Mouse (Mus musculus): ENCODE measurements at regions not wholly inside any gene's neighbourhood (a gene's known extent, or its start where the extent isn't known, plus 50 kb on each side); places are given as distances from the start of the nearest gene placed in this dataset.
A peak's percentile ranks its signal among the peaks of the same experiment; 100 is the strongest.

- DNase-seq (ENCODE audit: low spot score in 2 of 2) = no peak
These were observed 229.7 kb downstream of the Cdh26 start for GRCm38 (mm10) chr2:178660071-178660470.

- DNase-seq (ENCODE audit: low spot score in 2 of 2) = no peak
These were observed 232.1 kb downstream of the Cdh26 start for GRCm38 (mm10) chr2:178662396-178662795.

- DNase-seq (ENCODE audit: low spot score in 2 of 2) = peak in 1 of 2 experiments; percentile 20
These were observed 234.6 kb downstream of the Cdh26 start for GRCm38 (mm10) chr2:178664977-178665376.

GRCm38 (mm10) chr2:178668451-178668850, 238.1 kb downstream of the Cdh26 start:
- DNase-seq (ENCODE audit: low spot score in 2 of 2) = no peak

GRCm38 (mm10) chr2:178670952-178671351, 240.6 kb downstream of the Cdh26 start:
- DNase-seq (ENCODE audit: low spot score in 2 of 2) = no peak

GRCm38 (mm10) chr2:178673621-178674020, 243.3 kb downstream of the Cdh26 start:
- no peak for DNase-seq (ENCODE audit: low spot score in 2 of 2)

GRCm38 (mm10) chr2:178674621-178675020, 244.3 kb downstream of the Cdh26 start:
- DNase-seq (ENCODE audit: low spot score in 2 of 2) = no peak

DNA sequence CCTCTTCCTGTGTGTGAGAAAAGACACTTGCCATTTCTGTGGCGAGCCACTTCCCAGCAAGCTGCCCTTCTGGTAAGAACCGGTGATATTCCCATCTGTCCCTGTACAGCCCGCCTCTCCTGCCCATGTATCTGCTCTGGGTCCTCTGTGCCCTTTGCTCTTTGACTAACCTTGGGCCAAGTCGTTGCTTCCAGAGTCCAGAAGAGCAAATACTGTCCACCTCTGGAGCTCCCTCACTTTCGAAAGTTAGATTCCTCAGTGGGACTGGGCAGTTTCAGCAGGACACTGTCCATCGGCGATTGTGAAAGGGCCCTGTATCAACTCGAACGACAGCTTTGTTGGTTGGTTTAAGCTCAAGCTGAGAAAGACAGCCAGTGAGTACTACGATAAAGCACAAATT, 246.6 kb downstream of the Cdh26 start:
- DNase-seq (ENCODE audit: low spot score in 2 of 2) = no peak

GRCm38 (mm10) chr2:178680368-178680767, 250.0 kb downstream of the Cdh26 start:
- no peak for DNase-seq (ENCODE audit: low spot score in 2 of 2)

DNA sequence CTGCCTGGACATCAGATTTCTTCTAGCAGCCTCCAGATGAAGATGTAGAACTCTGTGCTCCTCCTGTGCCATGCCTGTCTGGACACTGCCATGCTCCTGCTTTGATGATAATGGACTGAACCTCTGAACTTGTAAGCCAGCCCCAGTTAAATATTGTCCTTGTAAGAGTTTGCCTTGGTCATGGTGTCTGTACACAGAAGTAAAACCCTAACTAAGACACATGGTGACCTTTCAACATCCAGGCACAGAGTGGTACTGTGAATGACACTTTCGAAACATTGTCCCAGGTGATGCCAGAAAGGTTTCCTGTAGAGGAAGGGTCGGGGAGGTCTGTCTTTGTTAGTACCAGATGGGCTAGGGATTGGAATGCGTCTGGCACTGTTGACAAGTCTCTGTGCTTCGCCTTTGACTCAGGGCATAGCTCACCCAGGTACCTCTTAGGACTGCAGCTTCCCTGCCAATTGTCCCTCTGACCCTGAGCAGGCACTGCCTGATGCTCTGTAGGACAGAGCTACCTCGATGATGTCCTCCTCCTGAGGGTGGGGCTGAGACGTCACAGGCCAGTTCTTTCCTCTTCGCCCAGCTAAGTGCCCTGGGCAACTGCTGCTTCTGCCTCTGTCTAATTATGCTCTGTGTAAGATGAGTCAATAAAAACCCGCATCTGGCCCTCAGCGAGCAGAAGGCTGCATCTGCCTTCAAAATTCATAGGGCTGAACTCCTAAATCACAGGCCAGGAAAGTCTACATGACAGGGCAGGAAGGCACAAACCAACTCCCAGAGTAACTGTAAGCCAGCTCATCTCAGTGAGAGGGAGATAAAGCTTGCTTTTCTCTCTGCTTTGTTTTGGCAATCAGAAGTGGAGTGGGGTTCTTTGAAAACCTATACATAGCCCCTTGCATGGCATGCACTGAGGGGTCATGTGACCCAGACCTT, 254.0 kb downstream of the Cdh26 start:
- DNase-seq (ENCODE audit: low spot score in 2 of 2) = no peak

DNA sequence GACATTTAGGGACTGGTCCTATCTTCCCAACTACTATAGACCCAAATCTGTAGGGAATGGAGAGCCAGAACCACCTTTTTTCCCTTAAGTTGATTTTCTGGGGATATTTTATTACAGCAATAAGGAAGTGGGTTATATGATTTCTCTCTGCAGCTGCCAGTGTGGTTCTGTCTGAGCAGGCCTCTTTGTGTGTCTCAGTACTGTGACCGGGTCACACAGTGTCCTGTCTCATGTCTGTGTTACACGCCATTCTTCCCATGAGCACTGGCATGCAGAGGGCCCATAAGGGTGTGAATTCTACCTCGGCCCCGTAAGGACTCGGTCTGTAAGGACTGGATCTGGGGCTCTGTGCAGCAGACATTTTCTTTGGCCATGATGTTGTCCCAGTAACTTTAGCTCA, 254.9 kb downstream of the Cdh26 start:
- DNase-seq (ENCODE audit: low spot score in 2 of 2) = no peak

DNA sequence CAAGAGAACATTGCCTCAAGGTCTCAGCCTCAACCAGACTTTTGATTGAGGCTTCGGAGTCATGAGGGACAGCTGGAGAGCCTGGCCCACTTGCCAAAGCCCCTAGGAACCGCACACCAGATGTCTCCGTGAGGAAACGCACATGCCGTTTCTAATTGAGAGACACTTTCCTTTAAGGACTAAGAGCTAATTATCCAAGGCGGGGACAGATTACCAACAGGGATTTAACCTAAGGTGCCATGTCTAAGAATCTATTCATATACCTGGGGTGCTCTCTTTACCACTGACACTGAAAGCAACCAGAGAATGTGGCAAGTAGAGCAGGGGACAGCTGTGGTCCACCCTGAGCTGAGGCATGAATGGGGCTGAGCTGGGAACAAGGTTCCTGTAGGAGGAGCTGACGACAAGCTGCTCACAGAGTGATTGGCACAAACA, 255.9 kb downstream of the Cdh26 start:
- DNase-seq (ENCODE audit: low spot score in 2 of 2) = no peak

DNA sequence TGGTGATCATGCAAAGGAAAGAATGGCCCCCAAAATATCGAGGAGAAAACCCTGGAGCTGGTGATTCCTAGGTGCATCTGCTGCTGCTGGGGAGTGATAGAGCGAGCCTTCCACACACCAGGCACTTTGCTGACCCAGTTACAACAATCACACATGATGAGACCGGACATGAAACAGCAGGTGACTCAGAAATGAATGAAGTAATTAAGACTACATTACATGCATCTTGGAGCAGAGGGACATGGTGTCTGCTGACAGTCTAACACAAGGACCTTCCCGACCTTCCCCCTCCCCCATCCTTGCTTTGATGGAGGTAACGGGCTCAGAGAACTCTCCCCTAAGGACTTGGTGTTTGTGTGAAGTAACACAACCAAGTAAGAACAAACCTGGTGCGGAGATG, 258.3 kb downstream of the Cdh26 start:
- DNase-seq (ENCODE audit: low spot score in 2 of 2) = no peak

- peak; percentile 58 to 59 for DNase-seq (ENCODE audit: low spot score in 2 of 2)
These were observed 261.0 kb downstream of the Cdh26 start for GRCm38 (mm10) chr2:178691190-178691864.

GRCm38 (mm10) chr2:178691865-178692228, 261.5 kb downstream of the Cdh26 start:
- no peak for DNase-seq (ENCODE audit: low spot score in 2 of 2)

GRCm38 (mm10) chr2:178692231-178692630, 261.9 kb downstream of the Cdh26 start:
- no peak for DNase-seq (ENCODE audit: low spot score in 2 of 2)

DNA sequence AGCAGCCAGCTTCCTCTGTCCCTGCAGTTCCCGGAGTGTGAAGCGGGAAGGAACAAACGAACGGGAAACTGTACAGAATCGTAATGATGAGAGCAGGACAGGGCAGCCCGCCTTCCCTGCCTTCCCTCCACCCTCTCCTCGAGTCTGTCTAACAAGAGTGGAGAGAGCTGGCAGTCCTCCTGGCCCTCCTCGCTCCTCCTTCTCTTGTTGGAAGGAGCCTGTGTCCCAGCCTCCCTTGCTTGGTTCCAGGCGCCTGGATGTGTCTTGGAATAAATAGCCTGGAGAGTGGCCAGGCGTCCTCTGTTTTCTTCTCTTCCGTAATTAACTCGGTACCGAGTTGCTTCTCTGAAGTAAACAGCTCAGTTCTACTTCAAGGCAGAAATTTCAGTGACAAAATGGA, 268.3 kb downstream of the Cdh26 start:
- peak; percentile 20 to 62 for DNase-seq (ENCODE audit: low spot score in 2 of 2)

DNA sequence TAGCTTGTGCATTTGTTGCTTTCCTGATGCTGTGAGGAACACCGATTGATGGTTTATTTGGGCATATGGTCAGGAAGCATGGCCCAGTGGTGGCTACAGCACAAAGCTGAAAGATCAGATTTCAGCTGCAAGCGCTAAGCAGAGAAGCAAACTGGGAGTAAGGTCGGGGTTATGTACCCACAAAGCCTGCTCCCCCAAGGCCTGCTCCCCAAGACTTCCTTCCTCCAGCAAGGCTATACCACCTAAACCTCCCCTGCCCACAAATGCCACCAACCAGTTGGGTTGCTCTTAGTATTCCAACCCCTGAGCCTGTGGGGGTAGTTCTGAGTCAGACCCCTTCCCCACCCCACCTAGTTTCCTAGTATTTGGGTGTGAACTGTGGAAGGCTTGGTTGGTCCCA, 270.5 kb downstream of the Cdh26 start:
- no peak for DNase-seq (ENCODE audit: low spot score in 2 of 2)

DNA sequence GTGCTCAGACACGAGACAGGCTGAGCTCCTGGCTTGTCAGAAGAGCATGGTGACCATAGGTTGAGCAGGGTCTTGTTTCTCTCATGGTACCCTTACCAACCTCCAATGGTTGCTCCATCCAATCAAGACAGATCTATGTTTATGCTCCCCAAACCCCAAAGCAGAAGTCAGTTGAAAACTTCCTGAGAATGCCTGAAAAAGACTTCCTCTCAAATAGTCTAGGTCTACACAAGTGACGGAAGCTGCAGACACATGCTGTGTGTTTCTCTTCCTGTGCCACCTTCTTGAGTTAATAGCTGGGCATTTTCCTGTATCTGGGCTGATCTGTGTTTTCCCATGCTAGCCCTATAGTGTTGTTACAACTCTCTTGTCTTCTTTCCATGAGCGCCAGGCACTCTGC, 274.2 kb downstream of the Cdh26 start:
- no peak for DNase-seq (ENCODE audit: low spot score in 2 of 2)

GRCm38 (mm10) chr2:178708649-178709048, 278.3 kb downstream of the Cdh26 start:
- no peak for DNase-seq (ENCODE audit: low spot score in 2 of 2)

GRCm38 (mm10) chr2:178709192-178709881, 279.0 kb downstream of the Cdh26 start:
- no peak for DNase-seq (ENCODE audit: low spot score in 2 of 2)

DNA sequence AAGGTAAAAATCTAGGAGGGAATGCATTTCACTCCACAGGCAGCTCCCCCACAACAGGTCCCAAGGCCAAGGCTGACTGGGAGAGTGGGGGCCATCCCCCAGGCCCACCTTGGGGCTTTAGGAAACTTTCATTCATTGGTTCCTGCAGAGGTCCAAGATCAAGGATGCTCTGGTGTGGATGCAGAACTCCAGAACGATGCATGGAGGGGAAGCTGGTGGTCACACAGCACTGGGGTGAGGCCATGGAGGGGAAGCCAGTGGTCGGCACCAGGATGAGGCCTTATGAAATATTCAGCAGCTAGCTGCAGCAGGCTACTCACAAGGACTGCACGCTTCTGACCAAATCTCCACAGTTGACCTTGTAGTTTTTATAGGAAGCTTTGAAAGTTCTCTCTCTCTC, 279.7 kb downstream of the Cdh26 start:
- no peak for DNase-seq (ENCODE audit: low spot score in 2 of 2)
